Mouse (Mus musculus): ENCODE measurements at regions not wholly inside any gene's neighbourhood (a gene's known extent, or its start where the extent isn't known, plus 50 kb on each side); places are given as distances from the start of the nearest gene placed in this dataset.

- no peak for DNase-seq
Measured at GRCm38 (mm10) chr6:117012621-117013020, 155.7 kb upstream of the Cxcl12 start.

GRCm38 (mm10) chr6:117015461-117015860 is 152.9 kb upstream of the Cxcl12 start:
- DNase-seq = no peak

- DNase-seq = no peak
Measured at GRCm38 (mm10) chr6:117021851-117022250, 146.5 kb upstream of the Cxcl12 start.

- no peak for DNase-seq
Measured at GRCm38 (mm10) chr6:117032042-117032746, 136.1 kb upstream of the Cxcl12 start.

GRCm38 (mm10) chr6:117043744-117044143 is 124.6 kb upstream of the Cxcl12 start:
- DNase-seq = no peak

- DNase-seq = no peak
Measured at GRCm38 (mm10) chr6:117049459-117050010, 118.8 kb upstream of the Cxcl12 start.

GRCm38 (mm10) chr6:117060688-117061087 is 107.6 kb upstream of the Cxcl12 start:
- DNase-seq = no peak

GRCm38 (mm10) chr6:117067541-117068305 is 100.6 kb upstream of the Cxcl12 start:
- DNase-seq = no peak

- no peak for DNase-seq
Measured at GRCm38 (mm10) chr6:117071311-117071710, 97.0 kb upstream of the Cxcl12 start.

- DNase-seq = no peak
Measured at GRCm38 (mm10) chr6:117071857-117072256, 96.5 kb upstream of the Cxcl12 start.

- no peak for DNase-seq
Measured at GRCm38 (mm10) chr6:117079500-117079899, 88.8 kb upstream of the Cxcl12 start.

GRCm38 (mm10) chr6:117080973-117081372 is 87.4 kb upstream of the Cxcl12 start:
- DNase-seq = no peak

GRCm38 (mm10) chr6:117084211-117084610 is 84.1 kb upstream of the Cxcl12 start:
- no peak for DNase-seq

- no peak for DNase-seq
Measured at GRCm38 (mm10) chr6:117084833-117085500, 83.4 kb upstream of the Cxcl12 start.

- no peak for DNase-seq
Measured at GRCm38 (mm10) chr6:117094742-117095141, 73.6 kb upstream of the Cxcl12 start.

GRCm38 (mm10) chr6:117099871-117100270 is 68.5 kb upstream of the Cxcl12 start:
- no peak for DNase-seq

GRCm38 (mm10) chr6:117102693-117103092 is 65.6 kb upstream of the Cxcl12 start:
- no peak for DNase-seq

GRCm38 (mm10) chr6:117104047-117104446 is 64.3 kb upstream of the Cxcl12 start:
- DNase-seq = no peak

GRCm38 (mm10) chr6:117104463-117104862 is 63.9 kb upstream of the Cxcl12 start:
- DNase-seq = no peak

- DNase-seq = no peak
Measured at GRCm38 (mm10) chr6:117105182-117105589, 63.1 kb upstream of the Cxcl12 start.

- DNase-seq = no peak
Measured at GRCm38 (mm10) chr6:117110291-117110690, 58.0 kb upstream of the Cxcl12 start.

- no peak for DNase-seq
Measured at GRCm38 (mm10) chr6:117114859-117115258, 53.5 kb upstream of the Cxcl12 start.

GRCm38 (mm10) chr6:117118081-117118480 is 50.3 kb upstream of the Cxcl12 start:
- DNase-seq = no peak
